Mouse (Mus musculus): ENCODE measurements around the gene Gm45808. TPM values are rescaled to one million over a fixed set of nuclear protein-coding genes. Genes with fewer than 3 reads are reported as not detected.
"Not testable (repeated sequence)": the region's sequence is repeated elsewhere in the genome, so short reads cannot be mapped to it uniquely, and the experiment has no call there.

The Gm45808 gene
- polyA plus RNA-seq, 1 experiment from 2014 or later = not detected

- WGBS = 55% methylated on average over 16 of the region's 16 CpGs
Measured at GRCm38 (mm10) chr7:45522194-45522752, 35.7 kb upstream of the Gm45808 start.

GRCm38 (mm10) chr7:45521728-45522184, 35.1 kb upstream of the Gm45808 start:
- H3K27ac ChIP-seq (replicated peaks) = peak overlapping the region; percentile 85
- peak overlapping the region; percentile 61 for H3K4me2 ChIP-seq
- no peaks in the 10 kb centered on the region for H3K9me3 ChIP-seq (replicated peaks)
- peak overlapping the region; percentile 50 for H3K9ac ChIP-seq (replicated peaks)
- no peaks in the 10 kb centered on the region for H3K27me3 ChIP-seq (replicated peaks)
- peak overlapping the region; percentile 49 for H3K4me3 ChIP-seq (replicated peaks)
- ATAC-seq (ENCODE audit: low FRiP score) = peak; percentile 74
- WGBS = under 1% methylated on average over 28 of the region's 28 CpGs
- H3K4me1 ChIP-seq = peaks cover 40% of the 10 kb centered on the region
- H3K36me3 ChIP-seq = no peaks in the 10 kb centered on the region

More at GRCm38 (mm10) chr7:45522194-45522752, 35.7 kb upstream of the Gm45808 start:
- Histone ChIP-seq H3K4me3 (replicated peaks) (peak overlapping the region; percentile 49), H3K9me3 (replicated peaks) (no peaks in the 10 kb centered on the region), H3K27ac (replicated peaks) (peak overlapping the region; percentile 85; the same call in 1 of the 2 replicates), H3K4me2 (peak overlapping the region; percentile 61), H3K4me1 (peaks cover 42% of the 10 kb centered on the region), H3K36me3 (no peaks in the 10 kb centered on the region), H3K27me3 (replicated peaks) (no peaks in the 10 kb centered on the region), H3K9ac (replicated peaks) (peak overlapping the region; percentile 50)
- ATAC-seq (ENCODE audit: low FRiP score) = no peak

- H3K4me2 ChIP-seq = no peak overlapping the region
- 95% methylated on average over 7 of the region's 7 CpGs for WGBS
- ATAC-seq (ENCODE audit: low FRiP score) = no peak
- no peak overlapping the region for H3K4me3 ChIP-seq (replicated peaks)
- H3K4me1 ChIP-seq = peaks cover 33% of the 10 kb centered on the region
- H3K36me3 ChIP-seq = no peaks in the 10 kb centered on the region
- H3K27me3 ChIP-seq (replicated peaks) = no peaks in the 10 kb centered on the region
- H3K9ac ChIP-seq (replicated peaks) = no peak overlapping the region
- no peaks in the 10 kb centered on the region for H3K9me3 ChIP-seq (replicated peaks)
- H3K27ac ChIP-seq (replicated peaks) = no peak overlapping the region
Measured at GRCm38 (mm10) chr7:45520605-45521004, 34.0 kb upstream of the Gm45808 start.

- Histone ChIP-seq H3K4me2 (no peak overlapping the region), H3K36me3 (no peaks in the 10 kb centered on the region), H3K4me1 (peaks cover 23% of the 10 kb centered on the region), H3K27ac (replicated peaks) (no peak overlapping the region), H3K9ac (replicated peaks) (no peak overlapping the region), H3K9me3 (replicated peaks) (no peaks in the 10 kb centered on the region), H3K27me3 (replicated peaks) (no peaks in the 10 kb centered on the region), H3K4me3 (replicated peaks) (no peak overlapping the region)
- 72% methylated on average over 8 of the region's 8 CpGs for WGBS
- ATAC-seq (ENCODE audit: low FRiP score) = no peak
Measured at GRCm38 (mm10) chr7:45519345-45520120, 32.9 kb upstream of the Gm45808 start.

GRCm38 (mm10) chr7:45518618-45519017, 32.0 kb upstream of the Gm45808 start:
- ATAC-seq (ENCODE audit: low FRiP score) = no peak
- Histone ChIP-seq H3K27ac (replicated peaks) (no peak overlapping the region), H3K9ac (replicated peaks) (no peak overlapping the region), H3K4me3 (replicated peaks) (no peak overlapping the region), H3K36me3 (no peaks in the 10 kb centered on the region), H3K9me3 (replicated peaks) (no peaks in the 10 kb centered on the region), H3K27me3 (replicated peaks) (no peaks in the 10 kb centered on the region), H3K4me1 (peaks cover 18% of the 10 kb centered on the region), H3K4me2 (no peak overlapping the region)
- WGBS = 93% methylated on average over 16 of the region's 16 CpGs

- not testable (repeated sequence) for H3K27me3 ChIP-seq (replicated peaks); H3K9me3 ChIP-seq (replicated peaks); ATAC-seq (ENCODE audit: low FRiP score); H3K4me2 ChIP-seq; H3K9ac ChIP-seq (replicated peaks); H3K27ac ChIP-seq (replicated peaks); H3K4me3 ChIP-seq (replicated peaks); H3K36me3 ChIP-seq; H3K4me1 ChIP-seq
- WGBS = 69% methylated on average over 5 of the region's 5 CpGs
Measured at GRCm38 (mm10) chr7:45516846-45517245, 30.2 kb upstream of the Gm45808 start.

GRCm38 (mm10) chr7:45515436-45515835, 28.8 kb upstream of the Gm45808 start:
- no peaks in the 10 kb centered on the region for H3K4me1 ChIP-seq
- no peak overlapping the region for H3K4me2 ChIP-seq
- no peaks in the 10 kb centered on the region for H3K27me3 ChIP-seq (replicated peaks)
- H3K36me3 ChIP-seq = no peaks in the 10 kb centered on the region
- H3K9ac ChIP-seq (replicated peaks) = no peak overlapping the region
- no peaks in the 10 kb centered on the region for H3K9me3 ChIP-seq (replicated peaks)
- WGBS = 33% methylated on average over 16 of the region's 16 CpGs
- H3K4me3 ChIP-seq (replicated peaks) = no peak overlapping the region
- H3K27ac ChIP-seq (replicated peaks) = no peak overlapping the region
- no peak for ATAC-seq (ENCODE audit: low FRiP score)

- H3K4me2 ChIP-seq = no peak overlapping the region
- 89% methylated on average over 7 of the region's 7 CpGs for WGBS
- H3K27me3 ChIP-seq (replicated peaks) = no peaks in the 10 kb centered on the region
- no peak overlapping the region for H3K9ac ChIP-seq (replicated peaks)
- H3K36me3 ChIP-seq = no peaks in the 10 kb centered on the region
- no peak for ATAC-seq (ENCODE audit: low FRiP score)
- no peak overlapping the region for H3K4me3 ChIP-seq (replicated peaks)
- no peak overlapping the region for H3K27ac ChIP-seq (replicated peaks)
- peaks cover 3% of the 10 kb centered on the region for H3K4me1 ChIP-seq
- no peaks in the 10 kb centered on the region for H3K9me3 ChIP-seq (replicated peaks)
Measured at GRCm38 (mm10) chr7:45514411-45514810, 27.8 kb upstream of the Gm45808 start.

- Histone ChIP-seq H3K9ac (replicated peaks) (peak within 1 kb of the TSS; percentile 86), H3K27me3 (replicated peaks) (no peaks in the 10 kb centered on the region), H3K9me3 (replicated peaks) (no peaks in the 10 kb centered on the region), H3K4me1 (peaks cover 19% of the 10 kb centered on the region), H3K27ac (replicated peaks) (peak within 1 kb of the TSS; percentile 90), H3K36me3 (peaks cover 24% of the 10 kb centered on the region), H3K4me3 (replicated peaks) (peak within 1 kb of the TSS; percentile 84), H3K4me2 (peak within 1 kb of the TSS; percentile 97)
- peak; percentile 93 for ATAC-seq (ENCODE audit: low FRiP score)
- WGBS = under 1% methylated on average over 44 of the region's 44 CpGs
Measured at GRCm38 (mm10) chr7:45509912-45510787, 23.5 kb upstream of the Gm45808 start, which contains the start of gene Nucb1. TSS of gene Nucb1 (minus strand) at chr7:45510406.

- H3K27ac ChIP-seq (replicated peaks) = peak overlapping the region; percentile 90; the same call in 1 of the 2 replicates
- peaks cover 26% of the 10 kb centered on the region for H3K36me3 ChIP-seq
- peak overlapping the region; percentile 84 for H3K4me3 ChIP-seq (replicated peaks)
- peak overlapping the region; percentile 97 for H3K4me2 ChIP-seq
- peaks cover 19% of the 10 kb centered on the region for H3K4me1 ChIP-seq
- 31% methylated on average over 19 of the region's 19 CpGs for WGBS
- H3K9ac ChIP-seq (replicated peaks) = peak overlapping the region; percentile 86
- no peaks in the 10 kb centered on the region for H3K9me3 ChIP-seq (replicated peaks)
- H3K27me3 ChIP-seq (replicated peaks) = no peaks in the 10 kb centered on the region
- peak; percentile 23; the same call in 1 of the 2 replicates for ATAC-seq (ENCODE audit: low FRiP score)
Measured at GRCm38 (mm10) chr7:45509181-45509882, 22.7 kb upstream of the Gm45808 start.

- H3K4me1 ChIP-seq = peaks cover 24% of the 10 kb centered on the region
- peaks cover 26% of the 10 kb centered on the region for H3K36me3 ChIP-seq
- no peaks in the 10 kb centered on the region for H3K9me3 ChIP-seq (replicated peaks)
- 78% methylated on average over 6 of the region's 6 CpGs for WGBS
- H3K27me3 ChIP-seq (replicated peaks) = no peaks in the 10 kb centered on the region
- peak overlapping the region; percentile 97 for H3K4me2 ChIP-seq
- no peak for ATAC-seq (ENCODE audit: low FRiP score)
- H3K27ac ChIP-seq (replicated peaks) = no peak overlapping the region
- peak overlapping the region; percentile 86; the same call in 1 of the 2 replicates for H3K9ac ChIP-seq (replicated peaks)
- peak overlapping the region; percentile 84 for H3K4me3 ChIP-seq (replicated peaks)
Measured at GRCm38 (mm10) chr7:45508561-45508960, 21.9 kb upstream of the Gm45808 start.

Data from neural tube, embryonic 15.5 days (tissue).